Mouse (Mus musculus) midbrain, embryonic 15.5 days (tissue): ENCODE results near the gene Dnhd1. TPM values are rescaled to one million over a fixed set of nuclear protein-coding genes. Genes with fewer than 3 reads are reported as not detected.

Experiments
- polyA plus RNA-seq: library from polyadenylated mRNA; unstranded; fragments of >200 nt; fragmentation: Nextera tagmentation; extraction: Ambion mirVana; gene quantifications from 2 replicates; pipeline ENCODE4 v1.2.1, GENCODE M21; 2015

Dnhd1 gene
- polyA plus RNA-seq, 1 experiment from 2014 or later = 2.7 TPM

Other genes with a start within 250 kb of the Dnhd1 start
- gene Cnga4, start 246.3 kb upstream of the Dnhd1 start, polyA plus RNA-seq = 0.09 and 0.10 TPM in 2 replicates
- gene Cckbr, start 225.1 kb upstream of the Dnhd1 start, polyA plus RNA-seq = 4.5 and 5.9 TPM in 2 replicates
- gene Cavin3, start 168.5 kb upstream of the Dnhd1 start, polyA plus RNA-seq = 27.1 and 33.1 TPM in 2 replicates
- 93.0 and 94.6 TPM in 2 replicates for gene Smpd1, start 96.5 kb upstream of the Dnhd1 start, polyA plus RNA-seq
- 319 and 325 TPM in 2 replicates for gene Apbb1, start 69.2 kb upstream of the Dnhd1 start, polyA plus RNA-seq
- 0.18 and 0.41 TPM in 2 replicates for gene Hpx, start 50.7 kb upstream of the Dnhd1 start, polyA plus RNA-seq
- gene Trim3, start 17.3 kb upstream of the Dnhd1 start, polyA plus RNA-seq = 106 and 107 TPM in 2 replicates
- 127 and 140 TPM in 2 replicates for gene Timm10b, start 10.8 kb upstream of the Dnhd1 start, polyA plus RNA-seq
- gene Arfip2, start 10.4 kb upstream of the Dnhd1 start, polyA plus RNA-seq = 86.7 and 96.9 TPM in 2 replicates
- gene Gm45799, start 10.3 kb upstream of the Dnhd1 start, polyA plus RNA-seq = 12.8 and 18.7 TPM in 2 replicates
- 192 and 207 TPM in 2 replicates for gene Ilk, start 85.8 kb downstream of the Dnhd1 start, polyA plus RNA-seq
- gene Rrp8, start 86.6 kb downstream of the Dnhd1 start, polyA plus RNA-seq = 22.4 and 22.9 TPM in 2 replicates
- gene Taf10, start 93.5 kb downstream of the Dnhd1 start, polyA plus RNA-seq = 89.7 and 99.0 TPM in 2 replicates
- 38.7 and 43.4 TPM in 2 replicates for gene Tpp1, start 101.4 kb downstream of the Dnhd1 start, polyA plus RNA-seq
- gene Dchs1, start 136.8 kb downstream of the Dnhd1 start, polyA plus RNA-seq = 17.9 and 19.0 TPM in 2 replicates
- gene Mrpl17, start 160.3 kb downstream of the Dnhd1 start, polyA plus RNA-seq = 173 and 175 TPM in 2 replicates